Mouse (Mus musculus) intestine, postnatal 0 days (tissue): ENCODE measurements at regions not wholly inside any gene's neighbourhood (a gene's known extent, or its start where the extent isn't known, plus 50 kb on each side); places are given as distances from the start of the nearest gene placed in this dataset.
A peak's percentile ranks its signal among the peaks of the same experiment; 100 is the strongest.

Experiments
- ATAC-seq: fragments of 200-750 bp; cut with Nextera tagmentation; 2 replicates; pipeline ENCODE4 v1.8.0; 2017; ENCODE audit warnings: mild to moderate bottlenecking, moderate TSS enrichment, moderate library complexity
- H3K27ac ChIP-seq: fragments of 300-500 bp; sonication (generic); 2 replicates; pipeline ENCODE4 v1.5.1; 2014; ENCODE audit warnings: mild to moderate bottlenecking, low read depth, low read length, moderate library complexity
- H3K27me3 ChIP-seq: fragments of 300-500 bp; sonication (generic); replicated peaks from 2 replicates; pipeline ENCODE4 v1.6.1; 2014; ENCODE audit warnings: low read length, mixed read lengths; ENCODE audit not compliant: control insufficient read depth, insufficient read depth
- H3K36me3 ChIP-seq: fragments of 300-500 bp; sonication (generic); 2 replicates; pipeline ENCODE4 v1.6.1; 2014; ENCODE audit warnings: mild to moderate bottlenecking, moderate library complexity; ENCODE audit not compliant: control insufficient read depth, insufficient read depth
- H3K4me1 ChIP-seq: fragments of 300-500 bp; sonication (generic); replicated peaks from 2 replicates; pipeline ENCODE4 v1.6.1; 2014; ENCODE audit warnings: antibody characterized with exemption, low read length, mixed read lengths; ENCODE audit not compliant: control insufficient read depth, insufficient read depth
- H3K4me2 ChIP-seq: fragments of 300-500 bp; sonication (generic); replicated peaks from 2 replicates; pipeline ENCODE4 v1.6.1; 2014; ENCODE audit warnings: low read depth, mild to moderate bottlenecking, moderate library complexity
- H3K4me3 ChIP-seq: fragments of 300-500 bp; sonication (generic); 2 replicates; pipeline ENCODE4 v1.5.1; 2014; ENCODE audit warnings: low read depth, low read length
- H3K9ac ChIP-seq: fragments of 300-500 bp; sonication (generic); 2 replicates; pipeline ENCODE4 v1.6.1; 2014; ENCODE audit warnings: mild to moderate bottlenecking, low read depth, low read length
- H3K9me3 ChIP-seq: fragments of 300-500 bp; sonication (generic); 2 replicates; pipeline ENCODE4 v1.6.1; 2016; ENCODE audit warnings: mixed run types; ENCODE audit not compliant: control insufficient read depth
- CTCF ChIP-seq: sonication (generic); IDR thresholded peaks from 2 replicates; pipeline ENCODE4 v1.5.1; 2016; ENCODE audit warnings: low read depth, mild to moderate bottlenecking, control low read depth, antibody characterized with exemption, moderate library complexity
- WGBS: fragments of 180-500 bp; shearing (Covaris S2); extraction: QIAGEN DNeasy Blood & Tissue Kit; methylation state at CpG from one replicate; pipeline ENCODE4 v1.1.7; 2014; 5-methylcytosine and 5-hydroxymethylcytosine counted together

DNA sequence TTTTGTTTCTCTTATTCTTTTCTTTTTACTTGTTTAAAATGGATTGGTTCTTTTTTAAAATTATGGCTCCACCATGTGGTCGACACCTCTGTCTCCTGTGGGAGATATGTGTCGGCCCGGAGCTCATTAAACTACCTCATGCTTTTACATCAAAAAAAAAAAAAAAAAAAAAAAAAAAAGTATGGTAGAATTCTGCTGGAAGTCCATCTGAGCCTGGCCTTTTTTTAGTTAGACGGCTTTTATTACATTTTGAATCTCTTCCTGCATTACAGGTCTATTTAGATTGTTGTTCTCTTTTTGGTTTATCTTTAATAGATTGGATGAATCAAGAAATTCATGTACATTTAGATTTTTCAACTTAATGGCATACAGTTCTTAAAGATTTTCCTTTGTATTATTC is 350.8 kb upstream of the Ascc3 start:
- no peak overlapping the region for H3K27ac ChIP-seq
- H3K4me1 ChIP-seq, result no peaks in the 10 kb centered on the region
- H3K9me3 ChIP-seq, result no peaks in the 10 kb centered on the region
- H3K4me2 ChIP-seq, result no peak overlapping the region
- no peak for TF ChIP-seq CTCF
- no peak overlapping the region for H3K4me3 ChIP-seq
- no peak overlapping the region for H3K9ac ChIP-seq
- ATAC-seq, result no peak
- no peaks in the 10 kb centered on the region for H3K36me3 ChIP-seq
- WGBS, result 74% methylated on average over 4 of the region's 4 CpGs
- no peaks in the 10 kb centered on the region for H3K27me3 ChIP-seq

DNA sequence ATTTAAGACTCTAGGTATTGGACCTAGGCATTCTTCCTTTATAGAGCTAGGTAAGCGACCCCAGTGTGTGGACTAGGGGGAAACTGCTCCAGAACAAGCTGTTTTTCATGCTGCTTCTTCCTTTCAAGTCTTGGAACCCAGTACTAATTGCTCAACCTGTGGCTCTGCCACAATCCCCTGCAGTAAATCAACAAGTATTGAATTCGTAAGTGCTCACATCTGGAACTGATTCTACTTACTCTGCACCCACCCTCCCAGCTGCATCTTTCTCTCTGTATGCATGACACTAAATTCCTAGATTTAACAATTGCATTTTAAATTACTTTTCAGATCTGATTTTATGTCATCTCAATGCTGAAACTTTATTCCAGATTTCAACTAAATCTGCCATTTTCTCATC is 388.9 kb upstream of the Ascc3 start:
- no peaks in the 10 kb centered on the region for H3K27me3 ChIP-seq
- 58% methylated on average over 2 of the region's 2 CpGs for WGBS
- no peaks in the 10 kb centered on the region for H3K4me1 ChIP-seq
- no peaks in the 10 kb centered on the region for H3K9me3 ChIP-seq
- H3K4me3 ChIP-seq, result no peak overlapping the region
- no peak overlapping the region for H3K27ac ChIP-seq
- TF ChIP-seq CTCF, result no peak
- no peak overlapping the region for H3K4me2 ChIP-seq
- no peaks in the 10 kb centered on the region for H3K36me3 ChIP-seq
- ATAC-seq, result no peak
- H3K9ac ChIP-seq, result no peak overlapping the region

DNA sequence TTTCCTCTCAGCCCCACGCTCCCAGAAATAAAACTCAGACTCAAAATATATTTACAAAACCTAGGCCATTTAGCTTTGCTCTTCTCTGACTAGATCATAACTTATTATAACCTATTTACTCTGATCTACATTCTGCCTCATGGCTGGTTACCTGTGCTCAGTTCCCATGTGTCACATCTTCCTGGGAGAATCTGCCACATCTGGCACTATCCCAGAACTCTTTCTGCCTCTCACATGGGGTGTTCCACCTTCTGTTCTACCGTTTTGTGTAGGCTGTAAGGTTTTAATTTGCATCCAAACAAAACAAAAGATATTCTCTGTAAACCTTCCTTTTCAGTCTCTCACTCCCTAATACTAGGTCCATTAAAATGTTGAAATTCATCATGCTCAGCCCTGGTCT is 390.8 kb upstream of the Ascc3 start:
- no peak overlapping the region for H3K27ac ChIP-seq
- no peaks in the 10 kb centered on the region for H3K9me3 ChIP-seq
- no peak overlapping the region for H3K4me3 ChIP-seq
- H3K36me3 ChIP-seq, result no peaks in the 10 kb centered on the region
- no peaks in the 10 kb centered on the region for H3K4me1 ChIP-seq
- ATAC-seq, result no peak
- no peaks in the 10 kb centered on the region for H3K27me3 ChIP-seq
- 63% methylated on average over 2 of the region's 2 CpGs for WGBS
- no peak for TF ChIP-seq CTCF
- H3K9ac ChIP-seq, result no peak overlapping the region
- H3K4me2 ChIP-seq, result no peak overlapping the region

DNA sequence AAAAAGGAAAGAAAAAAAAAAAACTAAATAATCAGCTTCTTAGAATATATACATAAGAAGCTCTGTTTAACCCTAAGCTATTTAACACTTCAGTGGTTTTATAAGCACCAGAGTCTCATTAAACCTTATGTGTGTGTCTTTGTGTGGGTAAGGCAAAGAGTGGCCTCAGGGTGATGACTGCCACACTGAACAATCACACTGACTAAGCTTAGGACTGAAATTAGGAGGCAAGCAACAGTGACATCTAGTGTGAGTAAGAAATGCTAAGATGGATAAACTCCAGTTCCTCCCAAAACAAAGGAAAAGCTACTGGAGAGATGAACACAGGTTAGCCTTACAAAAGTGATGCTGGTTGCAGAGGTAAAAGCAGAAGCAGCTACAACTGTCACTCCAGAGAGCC is 392.6 kb upstream of the Ascc3 start:
- H3K9me3 ChIP-seq, result no peaks in the 10 kb centered on the region
- H3K4me2 ChIP-seq, result no peak overlapping the region
- no peak overlapping the region for H3K9ac ChIP-seq
- no peak overlapping the region for H3K27ac ChIP-seq
- no peak overlapping the region for H3K4me3 ChIP-seq
- H3K4me1 ChIP-seq, result no peaks in the 10 kb centered on the region
- TF ChIP-seq CTCF, result peak; percentile 56
- ATAC-seq, result no peak
- no peaks in the 10 kb centered on the region for H3K36me3 ChIP-seq
- no peaks in the 10 kb centered on the region for H3K27me3 ChIP-seq

DNA sequence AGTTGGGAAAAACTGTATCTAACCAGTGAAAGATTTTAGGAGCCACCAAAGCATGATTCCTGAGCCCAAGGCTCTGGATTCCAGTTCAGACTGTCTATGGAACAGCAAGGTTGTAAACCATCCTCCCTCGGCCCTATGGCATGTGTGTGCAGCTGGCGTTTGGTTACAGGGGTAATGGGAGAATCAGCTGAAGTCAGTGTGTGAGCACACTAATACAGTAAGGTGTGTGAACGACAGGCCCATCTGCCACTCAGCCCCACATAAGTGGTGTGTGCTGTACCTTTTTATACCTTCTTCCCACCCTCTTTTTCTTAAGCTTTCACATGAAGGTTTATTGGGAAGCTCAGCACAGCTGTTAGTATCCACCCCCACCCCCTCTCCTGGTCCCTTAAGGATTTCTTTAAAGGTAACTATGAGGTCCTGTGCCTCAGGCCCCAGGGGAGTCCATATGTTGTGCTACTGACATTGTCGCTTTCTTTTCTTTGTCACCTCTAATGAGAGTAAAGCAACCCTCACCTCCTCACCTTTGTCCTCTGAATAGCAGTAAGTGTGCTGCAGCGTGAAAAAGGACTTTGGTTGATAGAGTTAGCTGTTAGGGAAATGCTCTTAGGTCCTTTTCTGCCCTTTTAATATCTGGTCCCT is 394.5 kb upstream of the Ascc3 start:
- 73% methylated on average over 5 of the region's 5 CpGs for WGBS
- Histone ChIP-seq H3K4me3 (no peak overlapping the region), H3K27me3 (no peaks in the 10 kb centered on the region), H3K9ac (no peak overlapping the region), H3K9me3 (no peaks in the 10 kb centered on the region), H3K36me3 (no peaks in the 10 kb centered on the region), H3K4me1 (no peaks in the 10 kb centered on the region), H3K4me2 (no peak overlapping the region), H3K27ac (no peak overlapping the region)
- no peak for ATAC-seq
- TF ChIP-seq CTCF, result no peak

DNA sequence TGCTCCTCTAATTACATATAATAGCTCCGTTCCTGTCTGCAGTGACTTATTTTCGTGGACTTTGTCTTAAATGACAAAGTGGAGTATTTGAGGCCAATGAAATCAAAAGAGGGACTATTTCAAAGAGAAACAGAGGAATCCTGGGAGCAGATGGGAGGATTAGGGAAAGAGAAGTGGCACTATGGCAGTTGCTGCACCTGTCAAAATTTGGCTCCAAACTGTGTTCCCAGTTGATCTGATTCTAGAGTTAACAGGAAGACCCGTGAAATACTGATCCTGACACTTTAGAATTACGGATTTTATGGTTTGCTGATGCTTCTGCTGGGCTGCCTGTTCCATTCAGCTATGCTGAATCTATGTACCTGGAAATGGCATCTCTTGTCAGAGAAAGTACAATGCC is 401.7 kb upstream of the Grik2 start:
- Histone ChIP-seq H3K27me3 (no peaks in the 10 kb centered on the region), H3K9me3 (no peaks in the 10 kb centered on the region), H3K36me3 (no peaks in the 10 kb centered on the region), H3K4me2 (no peak overlapping the region), H3K4me1 (no peaks in the 10 kb centered on the region), H3K27ac (no peak overlapping the region), H3K4me3 (no peak overlapping the region), H3K9ac (no peak overlapping the region)
- no peak for ATAC-seq
- WGBS, result 76% methylated on average over 4 of the region's 4 CpGs
- no peak for TF ChIP-seq CTCF

DNA sequence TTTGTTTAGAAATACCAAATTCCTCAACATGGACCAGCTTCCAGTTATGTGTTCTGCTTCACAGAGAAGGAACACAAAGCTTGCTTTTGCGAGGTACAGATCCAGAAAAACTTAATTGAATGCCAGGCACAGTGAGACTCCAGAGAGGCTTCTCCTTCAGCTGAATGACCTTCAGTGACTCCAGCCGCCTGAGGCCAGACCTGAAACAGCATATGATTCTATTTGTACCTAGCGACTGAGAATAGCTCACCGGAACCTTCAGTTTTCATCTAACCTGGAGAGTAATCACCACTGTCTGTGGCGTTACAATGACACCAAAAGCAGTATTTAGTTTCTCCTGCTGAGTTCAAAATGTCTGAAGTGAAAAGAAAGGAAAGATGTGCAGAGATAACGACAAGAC is 380.6 kb upstream of the Grik2 start:
- Histone ChIP-seq H3K9me3 (no peaks in the 10 kb centered on the region), H3K27ac (no peak overlapping the region), H3K4me3 (no peak overlapping the region), H3K36me3 (no peaks in the 10 kb centered on the region), H3K27me3 (no peaks in the 10 kb centered on the region), H3K4me2 (no peak overlapping the region), H3K9ac (no peak overlapping the region), H3K4me1 (no peaks in the 10 kb centered on the region)
- WGBS, result 74% methylated on average over 6 of the region's 6 CpGs
- no peak for ATAC-seq
- no peak for TF ChIP-seq CTCF
